Mouse (Mus musculus) thymus, postnatal 0 days (tissue): ENCODE data around the gene Rgl3. TPM values are rescaled to one million over a fixed set of nuclear protein-coding genes. Genes with fewer than 3 reads are reported as not detected.
A peak's percentile ranks its signal among the peaks of the same experiment; 100 is the strongest.

Experiments
- DNase-seq: peaks from one replicate; pipeline ENCODE4 v3.0.0-alpha.2; 2015; ENCODE audit warnings: low spot score
- polyA plus RNA-seq: library from polyadenylated mRNA; unstranded; fragments of >200 nt; fragmentation: Nextera tagmentation; extraction: Ambion mirVana; gene quantifications from 2 replicates; pipeline ENCODE4 v1.2.1, GENCODE M21; 2015

The Rgl3 gene
- polyA plus RNA-seq, result 2.8 and 3.8 TPM in 2 replicates

DNA sequence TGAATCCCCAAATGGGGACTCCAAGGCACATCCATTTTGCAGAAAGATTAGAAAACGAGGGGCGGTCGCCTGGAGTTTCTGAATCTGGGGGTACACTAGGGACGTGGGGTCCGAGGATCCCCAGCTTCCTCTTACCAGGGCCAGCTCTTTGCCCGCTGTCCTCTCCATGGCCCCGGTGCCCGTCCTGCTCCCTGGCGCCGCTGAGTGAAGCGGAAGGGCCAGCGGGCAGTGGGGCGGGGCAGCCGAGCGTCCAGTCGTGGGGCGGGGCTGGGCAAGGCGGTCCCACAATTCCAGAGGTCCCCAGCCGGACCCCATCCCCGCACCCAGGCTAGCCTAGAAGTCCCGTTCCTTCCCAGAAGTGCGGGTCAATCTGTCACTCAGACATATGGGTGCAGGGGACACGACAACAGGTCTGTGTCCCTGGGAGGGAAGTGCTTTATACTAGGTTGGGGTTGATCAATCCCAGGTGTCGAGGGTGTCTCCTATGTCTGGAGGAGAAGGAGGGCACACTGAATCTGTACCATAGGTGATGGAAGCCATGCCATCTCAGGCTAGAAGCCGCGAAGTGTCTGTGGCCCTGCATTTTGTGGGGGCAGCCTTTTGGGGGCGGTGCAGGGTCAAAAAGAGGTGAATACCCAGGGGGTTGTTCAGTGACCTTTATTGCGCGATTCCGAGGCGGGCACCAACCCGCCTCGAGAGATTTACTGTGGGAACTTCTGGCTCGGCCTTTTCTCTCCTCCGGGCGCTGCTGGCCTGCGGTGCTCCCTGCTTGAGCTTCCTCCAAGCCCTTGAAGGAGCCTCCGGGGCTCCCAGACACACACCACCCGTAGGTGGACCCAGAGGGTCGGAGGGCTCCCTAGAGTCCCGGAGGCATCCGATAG lies at the start of gene Rgl3:
Gene Rgl3 (minus strand): TSS at position 217 of the 881 bp plus-strand sequence.
- peak; percentile 29 for DNase-seq

DNA sequence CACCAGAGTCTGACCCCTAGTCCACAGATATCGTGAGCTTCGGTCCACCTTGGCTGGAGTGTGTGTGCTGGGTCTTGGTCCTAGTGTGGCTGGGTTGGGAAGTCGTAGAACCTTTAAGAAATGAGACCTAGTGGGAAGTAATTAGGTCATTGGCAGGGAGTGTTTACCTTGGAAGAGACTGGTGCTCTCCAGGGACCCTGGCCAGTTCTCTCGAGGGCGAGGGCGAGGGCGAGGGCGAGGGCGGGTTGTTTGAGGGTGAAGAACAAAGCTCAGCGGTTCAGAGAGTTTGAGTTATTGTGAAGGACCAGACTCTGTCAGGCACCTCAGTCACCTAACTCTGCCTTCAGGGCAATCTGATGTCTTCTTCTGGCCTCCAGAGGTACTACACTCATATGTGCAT lies 48.6 kb upstream of the Rgl3 start:
- no peak for DNase-seq

DNA sequence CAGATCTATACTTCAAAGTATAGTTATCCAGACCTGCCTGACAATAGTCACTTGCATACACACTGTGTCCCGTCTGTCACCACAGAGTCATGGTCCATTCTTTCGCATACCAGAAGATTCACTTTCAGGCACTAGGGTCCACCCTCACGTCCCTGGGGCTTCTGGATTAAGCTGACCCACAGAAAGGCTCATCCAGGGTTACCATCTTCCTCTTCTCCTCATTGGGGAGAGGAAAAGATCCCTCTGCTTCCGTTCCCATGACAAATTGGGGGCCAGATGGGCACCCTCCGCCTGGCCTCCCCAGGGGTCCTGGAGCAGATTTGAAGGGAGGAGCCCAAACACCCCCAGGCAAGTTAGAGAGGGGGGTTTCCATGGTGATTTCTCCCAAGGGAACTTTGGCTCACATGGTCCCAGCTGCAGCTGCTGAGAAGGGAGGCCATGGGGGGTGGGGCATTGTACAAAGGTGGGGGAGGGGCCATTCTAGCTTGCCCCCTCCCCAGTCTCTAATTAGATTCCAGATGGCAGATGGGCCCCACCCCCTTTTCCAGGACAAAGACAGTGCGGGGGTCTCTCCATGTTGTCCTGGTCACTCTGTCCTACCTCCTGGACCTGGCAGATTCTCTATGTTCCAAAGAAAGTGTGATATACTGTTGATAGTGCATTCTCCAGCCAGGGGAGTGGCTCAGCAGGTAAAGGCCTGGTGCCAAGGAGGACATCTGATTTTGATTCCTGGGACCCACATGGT lies 46.2 kb upstream of the Rgl3 start:
- DNase-seq, result no peak

DNA sequence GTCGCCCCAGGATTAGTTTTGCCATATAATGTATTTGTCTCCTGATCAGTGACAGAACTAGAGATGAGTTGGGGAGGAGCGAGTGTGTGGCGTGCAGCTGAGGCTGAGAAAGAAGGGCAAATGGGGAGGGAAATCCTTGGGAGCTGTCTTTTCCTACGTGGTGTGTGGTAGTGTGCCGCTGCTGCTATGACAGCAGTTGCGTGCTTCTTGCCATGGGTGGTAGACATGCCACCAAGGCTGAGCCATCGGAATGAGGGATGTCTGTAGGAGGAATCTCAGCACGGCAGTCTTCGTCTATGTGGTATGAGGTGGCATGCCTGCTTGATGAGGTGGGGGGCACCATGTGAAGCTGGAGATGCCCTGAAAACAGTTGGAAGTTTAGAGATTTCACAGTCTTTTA lies 41.1 kb upstream of the Rgl3 start:
- DNase-seq, result no peak

DNA sequence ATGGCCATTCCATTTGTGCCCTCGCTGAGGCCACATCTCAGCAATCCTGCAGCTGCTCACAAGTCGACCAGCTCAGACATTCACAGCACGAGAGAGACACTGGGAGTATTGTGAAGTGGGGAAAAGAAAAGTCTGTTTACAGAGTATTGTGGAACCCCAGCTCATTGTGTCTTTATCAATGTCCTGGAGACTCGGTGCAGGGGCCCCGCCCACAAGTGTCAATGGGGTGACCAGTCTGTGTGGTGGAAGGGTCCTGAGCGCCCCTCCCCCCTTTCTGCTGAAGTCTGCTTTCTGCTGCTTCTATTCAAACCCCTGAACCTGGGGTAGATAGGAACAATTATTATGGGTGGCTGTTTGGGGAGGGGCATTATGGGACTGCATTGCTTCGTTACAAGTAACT lies 39.2 kb upstream of the Rgl3 start:
- DNase-seq, result no peak

DNA sequence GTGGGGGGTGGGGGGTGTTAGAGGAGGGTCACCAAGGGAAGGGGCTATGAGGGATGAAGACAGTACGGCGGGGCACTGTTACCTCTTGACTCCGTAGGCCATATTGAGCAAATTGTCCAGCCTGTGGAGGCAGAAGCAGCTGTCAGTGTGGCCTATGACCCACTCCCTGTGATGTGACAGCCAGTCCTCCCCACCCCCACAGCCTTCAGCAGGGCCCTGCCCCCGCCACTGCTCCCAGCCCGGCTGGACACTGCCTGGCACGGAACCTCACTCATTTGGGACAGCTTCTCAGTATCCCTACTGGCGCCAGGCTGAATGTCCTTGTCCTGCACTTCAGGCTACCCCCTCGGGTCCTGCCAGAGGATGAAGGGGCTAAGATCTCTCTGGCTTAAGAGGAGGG lies 35.3 kb upstream of the Rgl3 start:
- no peak for DNase-seq

DNA sequence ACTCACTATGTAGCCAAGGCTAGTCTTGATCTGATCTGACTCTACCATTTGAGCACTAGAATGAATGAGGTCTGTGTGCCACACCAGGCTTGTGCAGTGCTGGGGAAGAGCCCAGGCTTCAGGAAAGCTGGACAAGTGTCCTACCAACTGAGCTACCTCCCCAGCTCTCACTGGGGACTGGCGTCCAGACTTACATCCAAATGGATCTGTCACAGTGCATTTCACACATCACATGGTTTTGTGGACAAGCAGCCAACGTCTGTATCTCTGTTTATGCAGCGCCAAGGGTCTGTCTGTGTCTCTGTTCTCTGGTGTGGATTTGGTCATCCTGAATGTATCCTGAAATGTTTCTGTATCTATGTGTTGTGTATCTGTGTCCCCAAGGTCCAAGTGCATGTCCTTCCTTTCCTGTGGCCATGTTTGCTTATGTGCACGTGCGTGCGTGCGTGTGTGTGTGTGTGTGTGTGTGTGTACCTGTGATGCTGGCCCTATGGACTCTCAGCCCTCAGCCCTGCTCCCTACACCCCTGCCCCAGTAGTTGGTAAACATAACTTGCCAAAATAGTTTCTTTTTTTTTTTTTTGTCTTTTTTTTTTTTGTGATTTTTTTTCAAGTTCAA lies 28.1 kb upstream of the Rgl3 start:
- DNase-seq, result no peak

DNA sequence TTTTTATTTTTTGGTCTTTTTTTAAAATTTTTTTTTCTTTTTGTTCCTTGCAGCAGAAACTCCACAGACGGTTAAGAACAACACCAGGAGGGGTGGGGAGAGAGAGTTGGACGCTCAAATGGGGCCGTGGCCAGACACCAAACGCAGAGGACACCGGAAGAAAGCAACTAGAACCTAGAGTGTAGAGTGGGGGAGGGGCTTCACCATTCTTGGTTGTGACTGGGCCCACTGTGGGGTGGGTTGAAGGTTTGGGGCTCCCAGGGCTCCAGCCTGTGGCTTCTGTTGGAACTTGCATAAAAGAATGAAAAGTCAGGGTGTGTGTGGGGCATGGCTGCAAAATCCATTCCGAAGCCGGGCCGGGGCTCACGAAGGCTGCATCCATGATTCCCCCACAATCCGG lies 27.0 kb upstream of the Rgl3 start:
- DNase-seq, result peak; percentile 33

DNA sequence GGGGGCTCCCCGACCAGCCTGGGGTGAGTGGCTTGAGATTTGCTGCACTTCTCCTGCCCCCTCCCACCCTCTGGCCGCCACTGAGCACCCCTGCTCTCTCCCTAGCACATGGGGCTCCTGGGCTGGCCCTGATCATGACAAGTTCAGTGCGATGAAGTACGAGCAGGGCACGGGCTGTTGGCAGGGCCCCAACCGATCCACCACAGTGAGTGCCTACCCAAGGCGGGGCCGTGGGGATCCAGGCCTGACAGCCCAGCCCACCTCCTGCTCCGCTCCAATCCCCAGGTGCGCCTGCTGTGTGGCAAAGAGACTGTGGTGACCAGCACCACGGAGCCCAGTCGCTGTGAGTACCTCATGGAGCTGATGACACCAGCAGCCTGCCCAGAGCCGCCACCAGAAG lies 23.5 kb upstream of the Rgl3 start:
- no peak for DNase-seq

DNA sequence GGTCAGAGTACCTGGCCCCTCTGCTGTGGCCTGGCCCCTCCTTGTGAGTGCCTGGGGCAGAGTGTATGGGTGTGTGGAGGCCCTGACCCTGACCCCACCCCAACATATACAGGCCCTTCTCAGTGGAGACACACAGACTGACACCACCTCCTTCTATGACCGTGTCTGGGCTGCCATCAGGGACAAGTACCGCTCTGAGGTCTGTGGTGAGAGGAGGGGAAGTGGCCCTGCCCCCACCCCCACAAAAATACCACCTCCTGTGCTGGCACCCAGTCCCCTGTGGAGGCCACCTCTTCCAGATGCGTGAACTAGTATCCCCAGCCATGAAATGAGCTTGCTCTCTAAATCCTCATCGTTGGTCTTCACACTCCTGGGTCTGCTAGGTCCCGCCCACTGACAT lies 21.8 kb upstream of the Rgl3 start:
- DNase-seq, result peak; percentile 45

DNA sequence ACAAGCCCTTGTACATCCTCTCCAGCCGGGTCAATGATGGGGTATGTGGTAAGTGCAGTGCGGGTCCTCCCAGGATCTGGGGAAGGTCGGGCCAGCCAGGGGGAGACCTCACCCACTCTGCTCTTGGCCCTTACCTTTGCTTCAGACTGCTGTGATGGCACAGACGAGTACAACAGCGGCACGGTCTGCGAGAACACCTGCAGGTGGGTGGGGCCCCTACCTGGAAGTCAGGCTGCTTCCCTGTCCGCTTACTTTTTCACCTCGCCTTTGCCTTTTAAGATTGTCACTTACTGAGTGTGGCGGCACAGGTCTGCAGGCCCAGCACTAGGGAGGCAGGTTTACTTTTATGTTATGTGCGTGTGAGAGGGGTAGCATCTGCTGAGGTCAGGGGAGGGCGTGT lies 15.3 kb upstream of the Rgl3 start:
- DNase-seq, result no peak

DNA sequence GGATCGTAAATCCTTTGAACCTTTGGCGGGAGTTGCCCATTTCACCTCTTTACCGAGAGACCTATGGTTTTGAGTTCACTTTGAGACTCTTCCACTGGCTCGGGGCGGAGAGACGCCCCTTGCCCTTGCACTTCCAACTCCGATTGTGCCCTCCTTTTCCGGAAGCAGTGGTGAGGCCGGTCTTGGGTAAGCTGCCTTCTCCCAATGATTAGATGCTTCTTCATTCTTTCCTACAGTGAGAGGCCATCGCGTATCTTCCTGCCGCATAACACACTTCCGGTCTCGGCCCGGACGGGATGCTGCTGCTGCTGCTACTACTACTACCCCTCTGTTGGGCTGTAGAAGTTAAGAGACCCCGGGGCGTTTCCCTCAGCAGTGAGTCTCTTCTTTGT lies 13.9 kb upstream of the Rgl3 start:
- DNase-seq, result no peak

DNA sequence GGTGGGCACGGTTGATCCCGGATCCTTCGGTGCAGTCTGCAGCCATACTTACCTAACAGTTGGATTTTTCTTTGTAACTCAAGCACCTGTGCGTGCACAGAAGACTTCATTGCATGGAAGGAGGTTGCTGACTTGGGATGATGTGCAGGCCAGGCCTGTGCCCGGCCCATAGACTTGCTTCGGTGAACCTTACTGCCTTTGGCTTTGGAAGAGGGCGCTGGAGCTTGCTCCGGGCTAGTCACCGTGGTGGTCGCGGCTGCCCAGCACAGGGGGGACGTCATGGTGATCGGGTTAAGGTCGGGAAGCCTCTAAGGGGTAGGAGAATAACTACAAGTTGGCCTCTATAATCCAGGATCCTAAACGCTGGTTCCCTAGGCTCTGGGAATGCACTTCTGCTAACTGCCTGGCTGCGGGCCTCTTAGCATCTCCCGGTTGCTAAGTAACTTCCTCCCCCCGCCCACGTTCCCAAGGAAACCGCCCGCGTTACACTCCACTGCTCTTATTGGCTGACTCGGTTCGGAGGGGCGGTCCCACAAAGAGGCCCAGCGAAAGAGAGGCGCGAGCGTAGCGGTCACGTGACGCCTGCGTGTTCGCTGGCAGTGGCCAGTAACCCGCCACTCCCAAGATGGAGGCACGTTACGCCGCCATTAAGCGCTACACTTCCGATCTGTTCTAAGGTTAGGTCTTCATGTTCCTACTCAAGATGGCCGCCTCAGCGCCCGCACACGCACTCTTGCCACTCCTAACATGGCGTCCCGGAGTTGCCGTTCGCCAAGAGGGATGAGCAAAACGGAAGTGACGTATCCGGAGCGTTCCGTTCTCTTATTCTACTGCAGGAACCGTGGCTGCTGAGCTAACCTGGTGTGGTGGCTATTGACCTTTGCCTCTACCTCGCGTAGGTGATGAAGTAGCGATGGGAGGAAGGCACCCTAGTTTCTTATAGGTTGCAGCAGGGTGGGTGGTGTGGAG lies 13.2 kb upstream of the Rgl3 start, which contains the start of the genes Ccdc151 and Prkcsh:
Gene Ccdc151 (minus strand): TSS at position 441 of the 969 bp plus-strand sequence.
Gene Prkcsh (plus strand): TSS at position 613 of the 969 bp plus-strand sequence.
- DNase-seq, result peak; percentile 100

DNA sequence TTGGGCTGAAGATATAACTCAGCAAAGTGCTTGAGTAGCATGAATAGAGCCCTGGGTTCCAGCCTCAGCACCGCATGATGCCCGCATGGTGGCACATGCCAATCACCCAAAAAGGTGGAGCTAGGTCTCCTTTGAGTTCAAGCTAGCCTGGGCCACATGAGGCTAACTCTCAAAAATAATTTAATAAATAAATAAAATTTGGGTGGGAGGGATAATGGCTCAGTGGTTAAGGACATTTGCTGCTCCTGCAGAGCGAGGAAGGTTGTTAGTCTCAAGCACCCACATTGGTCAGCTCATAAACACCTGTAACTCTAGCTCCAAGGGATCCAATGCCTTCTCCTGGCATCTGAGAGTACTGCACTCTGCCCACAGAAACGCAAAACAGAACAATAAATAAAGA lies 12.4 kb upstream of the Rgl3 start:
- no peak for DNase-seq

DNA sequence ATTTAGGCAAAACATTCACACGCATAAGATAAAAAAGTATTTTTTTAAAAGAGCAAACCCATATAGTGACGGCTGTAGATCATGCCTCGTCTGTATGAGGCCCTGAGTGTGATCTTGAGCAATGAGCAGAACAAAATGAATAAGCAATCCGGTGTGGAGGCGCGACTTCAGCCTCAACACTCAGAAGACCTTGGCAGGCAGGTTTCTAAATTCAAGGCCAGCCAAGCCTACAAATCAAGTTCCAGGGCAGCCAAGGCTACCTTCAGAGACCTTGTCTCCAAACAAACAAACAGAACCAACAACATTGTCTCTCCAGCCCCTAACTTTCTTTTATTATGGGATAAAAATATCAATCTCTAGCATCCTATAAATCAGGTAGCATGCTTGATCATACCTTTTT lies 11.1 kb upstream of the Rgl3 start:
- DNase-seq, result no peak

DNA sequence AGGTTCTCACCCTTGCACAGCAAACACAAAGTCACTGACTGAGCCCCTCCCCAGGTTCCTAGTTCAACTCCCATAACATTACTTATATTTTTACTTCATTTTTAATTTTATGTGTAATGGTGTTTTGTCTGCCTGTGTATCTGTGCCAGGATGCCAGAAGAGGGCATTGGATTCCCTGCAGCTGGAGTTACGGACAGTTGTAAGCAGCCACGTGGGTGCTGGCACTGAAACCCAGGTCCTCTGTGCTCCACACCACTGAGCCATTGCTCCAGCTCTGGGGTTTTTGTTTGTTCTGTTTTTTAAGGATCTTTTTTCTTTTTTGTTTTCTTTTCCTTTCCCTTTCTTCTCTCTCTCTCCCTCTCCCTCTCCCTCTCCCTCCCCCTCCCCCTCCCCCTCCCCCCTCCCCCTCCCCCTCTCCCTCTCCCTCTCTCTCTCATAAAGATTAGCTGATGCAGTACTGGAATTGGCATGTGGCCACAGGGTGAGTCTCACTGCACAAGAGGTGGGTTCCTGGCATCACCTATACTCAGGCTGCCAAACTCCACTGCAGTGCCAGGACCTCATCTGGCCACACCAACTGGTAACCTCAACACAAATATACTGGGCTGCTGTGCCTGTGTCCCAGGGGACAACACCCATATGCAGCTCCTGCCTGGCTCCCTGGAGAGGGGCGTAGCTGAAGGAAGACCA lies 7.1 kb upstream of the Rgl3 start:
- no peak for DNase-seq

DNA sequence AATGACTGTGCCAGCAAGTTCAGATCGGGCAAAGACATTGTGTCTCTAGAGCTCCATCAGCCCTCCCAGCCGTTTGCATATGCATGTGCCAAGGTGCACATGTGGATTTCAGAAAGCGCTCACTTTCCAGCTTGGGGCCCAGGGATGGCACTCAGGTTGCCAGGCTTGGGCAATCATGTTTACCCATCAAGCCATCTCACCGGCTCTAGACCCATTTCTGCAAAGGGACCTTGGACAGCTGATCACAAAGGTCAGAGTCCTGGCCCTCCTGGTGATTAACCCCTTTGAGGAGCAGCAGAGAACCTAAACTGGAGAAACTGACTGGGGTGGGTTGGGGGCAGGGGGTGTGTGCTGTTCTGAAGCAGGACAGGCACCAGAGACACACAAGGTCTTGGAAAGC lies 3.0 kb upstream of the Rgl3 start:
- DNase-seq, result no peak

DNA sequence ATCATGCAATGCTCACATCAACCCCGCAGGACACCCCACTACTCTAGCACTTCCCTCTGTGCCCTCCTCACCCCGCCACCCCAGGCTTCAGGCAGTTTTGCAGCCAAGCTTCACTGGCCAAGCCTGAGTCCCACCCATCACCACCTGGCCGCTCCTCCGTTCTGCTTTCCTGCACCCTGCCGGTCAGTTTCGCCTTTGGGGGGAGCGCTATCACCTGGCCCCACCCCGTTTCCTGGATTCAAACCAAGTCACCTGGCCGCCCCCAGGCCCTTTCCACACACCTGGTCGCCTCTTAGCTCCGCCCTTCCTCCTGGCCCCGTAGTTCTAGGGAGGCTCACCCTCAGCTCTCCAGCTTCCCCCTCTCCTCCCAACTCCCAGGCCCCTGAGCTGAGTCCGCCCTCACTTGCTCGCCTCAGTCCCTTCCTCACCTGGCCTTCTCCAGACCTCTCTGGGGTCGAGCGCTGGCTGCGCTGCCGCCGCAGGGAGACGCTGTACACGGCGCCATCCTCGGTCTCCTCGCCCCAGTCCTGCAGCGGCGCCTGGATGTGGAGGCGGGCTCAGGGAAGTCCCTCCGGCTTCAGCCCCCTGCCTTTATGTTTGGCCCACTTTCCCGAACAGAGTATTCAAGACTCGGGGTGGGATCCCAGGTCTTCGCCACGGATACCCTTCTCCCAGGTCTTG lies 685 bp downstream of the Rgl3 start:
- DNase-seq, result no peak

DNA sequence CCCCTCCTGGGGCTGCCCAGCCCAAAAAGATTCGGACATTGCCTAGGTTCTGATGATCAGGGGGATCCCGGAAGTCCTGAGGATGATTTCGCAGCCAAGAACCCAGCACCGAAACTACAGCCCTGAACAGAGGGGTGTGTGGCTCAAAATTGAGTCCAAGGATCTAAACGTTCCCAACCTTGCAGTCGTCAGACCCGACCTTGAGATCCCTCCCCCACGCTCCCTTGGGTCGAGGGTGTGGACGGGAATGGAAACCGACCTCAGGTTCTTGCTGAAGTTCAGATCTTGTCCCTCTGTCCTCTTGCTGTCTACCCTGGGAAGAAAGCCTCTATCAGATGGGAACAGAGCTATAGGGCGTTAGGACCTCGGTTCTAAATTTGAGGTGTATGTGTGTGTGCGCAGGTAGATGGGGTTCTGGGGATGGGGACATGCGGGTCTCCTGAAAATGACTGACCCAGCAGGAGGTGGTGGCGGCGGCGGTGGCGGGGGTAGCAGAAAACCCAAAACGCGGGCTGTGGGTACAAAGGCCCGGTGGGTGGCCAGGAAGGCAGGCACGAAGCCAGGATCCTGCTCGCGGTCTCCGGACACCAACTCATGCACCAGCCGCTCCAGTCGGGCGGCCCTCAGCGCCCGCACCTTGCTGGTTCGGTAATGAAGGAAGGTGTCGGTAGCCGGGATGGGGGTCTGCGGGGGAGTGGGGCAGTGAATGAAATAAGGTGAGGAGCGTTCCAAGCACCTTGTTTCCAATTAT lies 1.5 kb downstream of the Rgl3 start:
- DNase-seq, result no peak
